Mouse (Mus musculus): Measurements from ENCODE around the gene Dlg5. TPM values are rescaled to one million over a fixed set of nuclear protein-coding genes. Genes with fewer than 3 reads are reported as not detected.
A peak's percentile ranks its signal among the peaks of the same experiment; 100 is the strongest.

The Dlg5 gene
- polyA plus RNA-seq, 2 experiments, result 0.96 to 2.1 TPM

GRCm38 (mm10) chr14:24094656-24095055, 151.1 kb downstream of the Dlg5 start:
- no peak overlapping the region for H3K4me3 ChIP-seq (ENCODE audit: insufficient read depth in 1 of 2, low read depth in 2 of 2, low read length in 2 of 2)
- no peak for ATAC-seq (ENCODE audit: insufficient read depth)
- WGBS (ENCODE audit: insufficient replicate concordance), result 52% methylated on average over 1 of the region's 1 CpGs

GRCm38 (mm10) chr14:24093221-24093620, 152.5 kb downstream of the Dlg5 start:
- no peak overlapping the region for H3K27ac ChIP-seq
- H3K36me3 ChIP-seq (replicated peaks; ENCODE audit: control insufficient read depth, insufficient read depth, low read depth), result no peaks in the 10 kb centered on the region
- no peaks in the 10 kb centered on the region for H3K27me3 ChIP-seq (ENCODE audit: control insufficient read depth, insufficient read depth, low read length)
- no peak overlapping the region for H3K4me3 ChIP-seq (ENCODE audit: insufficient read depth in 1 of 2, low read depth in 2 of 2, low read length in 2 of 2)
- DNase-seq (ENCODE audit: low read depth in 3 of 3, low spot score in 3 of 3) (no peak), ATAC-seq (ENCODE audit: insufficient read depth) (no peak)
- H3K9ac ChIP-seq (replicated peaks), result no peak overlapping the region
- no peaks in the 10 kb centered on the region for H3K9me3 ChIP-seq (ENCODE audit: control insufficient read depth, low read length)
- 68% methylated on average over 4 of the region's 4 CpGs for WGBS (ENCODE audit: insufficient replicate concordance)
- H3K4me2 ChIP-seq (ENCODE audit: low read depth), result no peak overlapping the region
- peaks cover 0 to 13% of the 10 kb centered on the region in 2 experiments; a peak in 3 of 4 replicates for H3K4me1 ChIP-seq (replicated peaks; ENCODE audit: control insufficient read depth in 2 of 2, insufficient read depth in 2 of 2, low read length in 1 of 2)
- no peak for TF ChIP-seq CTCF (IDR thresholded peaks at IDR 0.05; ENCODE audit: low read depth)
- no peak for TF ChIP-seq EP300 (IDR thresholded peaks at IDR 0.05; ENCODE audit: low read depth)

More at GRCm38 (mm10) chr14:24094656-24095055, 151.1 kb downstream of the Dlg5 start:
- Histone ChIP-seq H3K9me3 (ENCODE audit: control insufficient read depth, low read length) (no peaks in the 10 kb centered on the region), H3K27ac (no peak overlapping the region), H3K4me1 (replicated peaks; ENCODE audit: control insufficient read depth in 2 of 2, insufficient read depth in 2 of 2, low read length in 1 of 2) (peaks cover 0 to 13% of the 10 kb centered on the region in 2 experiments; a peak in 3 of 4 replicates), H3K27me3 (ENCODE audit: control insufficient read depth, insufficient read depth, low read length) (no peaks in the 10 kb centered on the region), H3K4me2 (ENCODE audit: low read depth) (no peak overlapping the region), H3K36me3 (replicated peaks; ENCODE audit: control insufficient read depth, insufficient read depth, low read depth) (no peaks in the 10 kb centered on the region), H3K9ac (replicated peaks) (no peak overlapping the region)
- DNase-seq (ENCODE audit: low read depth in 3 of 3, low spot score in 3 of 3), result no peak
- TF ChIP-seq CTCF (IDR thresholded peaks at IDR 0.05; ENCODE audit: low read depth) (no peak), EP300 (IDR thresholded peaks at IDR 0.05; ENCODE audit: low read depth) (no peak)

DNA sequence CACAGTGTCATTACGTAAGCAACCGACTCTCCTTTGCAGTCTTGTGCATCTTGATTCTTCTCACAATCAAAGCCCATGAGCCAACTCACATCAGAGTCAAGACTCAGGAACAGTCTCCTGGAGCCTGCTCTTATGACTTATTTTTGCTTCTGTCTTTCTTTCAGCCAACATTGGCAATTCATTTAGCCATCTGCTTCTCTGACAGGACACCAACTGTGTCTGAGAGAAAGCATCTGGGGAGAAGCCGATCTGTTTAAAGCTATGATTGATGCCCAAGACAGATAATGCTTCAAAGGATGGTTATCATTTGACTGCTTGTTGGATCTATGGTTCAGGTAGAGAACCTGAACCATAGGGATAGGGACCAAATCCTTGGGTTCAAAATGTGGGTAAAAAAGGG, 153.3 kb downstream of the Dlg5 start:
- Histone ChIP-seq H3K36me3 (replicated peaks; ENCODE audit: control insufficient read depth, insufficient read depth, low read depth) (no peaks in the 10 kb centered on the region), H3K27ac (no peak overlapping the region), H3K4me3 (ENCODE audit: insufficient read depth in 1 of 2, low read depth in 2 of 2, low read length in 2 of 2) (no peak overlapping the region), H3K4me2 (ENCODE audit: low read depth) (no peak overlapping the region), H3K4me1 (replicated peaks; ENCODE audit: control insufficient read depth in 2 of 2, insufficient read depth in 2 of 2, low read length in 1 of 2) (peaks cover 0 to 13% of the 10 kb centered on the region in 2 experiments; a peak in 3 of 4 replicates), H3K27me3 (ENCODE audit: control insufficient read depth, insufficient read depth, low read length) (no peaks in the 10 kb centered on the region), H3K9me3 (ENCODE audit: control insufficient read depth, low read length) (no peaks in the 10 kb centered on the region), H3K9ac (replicated peaks) (no peak overlapping the region)
- TF ChIP-seq EP300 (IDR thresholded peaks at IDR 0.05; ENCODE audit: low read depth) (no peak), CTCF (IDR thresholded peaks at IDR 0.05; ENCODE audit: low read depth) (no peak)
- WGBS (ENCODE audit: insufficient replicate concordance), result 71% methylated on average over 3 of the region's 3 CpGs
- ATAC-seq (ENCODE audit: insufficient read depth) (no peak), DNase-seq (ENCODE audit: low read depth in 3 of 3, low spot score in 3 of 3) (no peak)

- H3K36me3 ChIP-seq (replicated peaks; ENCODE audit: control insufficient read depth, insufficient read depth, low read depth), result no peaks in the 10 kb centered on the region
- TF ChIP-seq CTCF (IDR thresholded peaks at IDR 0.05; ENCODE audit: low read depth) (no peak), EP300 (IDR thresholded peaks at IDR 0.05; ENCODE audit: low read depth) (peak; percentile 63)
- no peaks in the 10 kb centered on the region for H3K9me3 ChIP-seq (ENCODE audit: control insufficient read depth, low read length)
- H3K9ac ChIP-seq (replicated peaks), result no peak overlapping the region
- H3K27ac ChIP-seq, result no peak overlapping the region
- H3K4me1 ChIP-seq (replicated peaks; ENCODE audit: control insufficient read depth in 2 of 2, insufficient read depth in 2 of 2, low read length in 1 of 2), result peaks cover 0 to 13% of the 10 kb centered on the region in 2 experiments; a peak in 3 of 4 replicates
- 0% methylated on average over 1 of the region's 1 CpGs for WGBS (ENCODE audit: insufficient replicate concordance)
- H3K4me3 ChIP-seq (ENCODE audit: insufficient read depth in 1 of 2, low read depth in 2 of 2, low read length in 2 of 2), result no peak overlapping the region
- peak; percentile 10 to 22 (median 12) for DNase-seq (ENCODE audit: low read depth in 3 of 3, low spot score in 3 of 3)
- H3K27me3 ChIP-seq (ENCODE audit: control insufficient read depth, insufficient read depth, low read length), result no peaks in the 10 kb centered on the region
- H3K4me2 ChIP-seq (ENCODE audit: low read depth), result peak overlapping the region; percentile 1; the same call in 1 of the 2 replicates
- peak; percentile 89 for ATAC-seq (ENCODE audit: insufficient read depth)
Measured at GRCm38 (mm10) chr14:24090790-24091189, 154.9 kb downstream of the Dlg5 start.

DNA sequence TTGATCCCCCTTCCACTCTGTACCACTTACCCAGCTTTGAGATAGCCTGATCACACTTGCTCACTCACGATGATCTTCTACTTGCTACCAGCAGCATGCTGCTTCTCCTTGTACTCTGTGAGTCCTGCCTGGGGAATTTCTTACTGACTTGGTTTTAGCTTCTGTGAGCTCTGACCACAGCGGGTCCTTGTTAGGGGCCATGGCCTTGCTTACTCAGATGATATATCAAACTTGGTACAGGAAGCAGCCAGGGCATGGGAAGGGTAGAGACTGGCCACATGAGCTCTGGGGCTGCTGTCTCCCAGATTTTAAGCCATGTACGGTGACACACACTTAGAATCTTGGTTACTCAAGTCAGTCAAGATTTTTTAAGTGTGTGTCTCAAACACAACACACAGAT, 156.5 kb downstream of the Dlg5 start:
- Histone ChIP-seq H3K4me2 (ENCODE audit: low read depth) (no peak overlapping the region), H3K4me1 (replicated peaks; ENCODE audit: control insufficient read depth in 2 of 2, insufficient read depth in 2 of 2, low read length in 1 of 2) (peaks cover 0 to 12% of the 10 kb centered on the region in 2 experiments; a peak in 3 of 4 replicates), H3K27me3 (ENCODE audit: control insufficient read depth, insufficient read depth, low read length) (no peaks in the 10 kb centered on the region), H3K9ac (replicated peaks) (no peak overlapping the region), H3K9me3 (ENCODE audit: control insufficient read depth, low read length) (no peaks in the 10 kb centered on the region), H3K27ac (no peak overlapping the region), H3K36me3 (replicated peaks; ENCODE audit: control insufficient read depth, insufficient read depth, low read depth) (no peaks in the 10 kb centered on the region), H3K4me3 (ENCODE audit: insufficient read depth in 1 of 2, low read depth in 2 of 2, low read length in 2 of 2) (no peak overlapping the region)
- 65% methylated on average over 3 of the region's 3 CpGs for WGBS (ENCODE audit: insufficient replicate concordance)
- TF ChIP-seq EP300 (IDR thresholded peaks at IDR 0.05; ENCODE audit: low read depth), result no peak
- ATAC-seq (ENCODE audit: insufficient read depth), result no peak
- no peak for DNase-seq (ENCODE audit: low read depth in 3 of 3, low spot score in 3 of 3)
